25 mouse cellular contexts compared by ENCODE assay signal in genomic region chr6:75763041-75763440, GRCm38 (mm10).
A peak's percentile ranks its signal among the peaks of the same experiment; 100 is the strongest.
DNase-seq lines count a peak whose midpoint lies in the region; ATAC-seq and TF ChIP-seq lines count a peak whose summit lies in the region.
"Had no signal": no experiment of that assay in that cellular context is flagged by ENCODE, and none has a peak within 500 bp of the region (broad histone marks: within the 10 kb centered on the region; RNA-seq: fewer than 3 reads in every experiment).

No protein-coding gene starts in this region.

- no peak overlapping the region for H3K27ac ChIP-seq in layer of hippocampus, adult 2 months
- no peak overlapping the region for H3K27ac ChIP-seq in midbrain, postnatal 0 days (ENCODE audit: low read depth, low read length)
- H3K27ac ChIP-seq: heart, adult 2 months; heart, embryonic 10.5 days; heart, embryonic 13.5 days; hindbrain, embryonic 14.5 days; hindbrain, postnatal 0 days had no signal

- no peak overlapping the region for H3K9ac ChIP-seq in midbrain, postnatal 0 days (replicated peaks; ENCODE audit: low read length, poor library complexity, severe bottlenecking)
- H3K9ac ChIP-seq: forebrain, postnatal 0 days; heart, embryonic 13.5 days; hindbrain, embryonic 14.5 days had no signal

- TF ChIP-seq CTCF in layer of hippocampus, adult 2 months (conservative IDR thresholded peaks at IDR 0.05): no peak
- no peak for TF ChIP-seq CTCF in midbrain, postnatal 0 days (IDR thresholded peaks at IDR 0.05)

- no peaks in the 10 kb centered on the region for H3K27me3 ChIP-seq in midbrain, postnatal 0 days (ENCODE audit: insufficient read depth, low read length)
- H3K27me3 ChIP-seq: heart, embryonic 13.5 days had no signal

- WGBS in midbrain, postnatal 0 days: 89% methylated on average over 4 of the region's 4 CpGs

- no peak for ATAC-seq in erythroblast, adult 5-6 weeks (replicated peaks; ENCODE audit: low FRiP score, poor library complexity, severe bottlenecking)
- ATAC-seq in midbrain, postnatal 0 days (ENCODE audit: low FRiP score): no peak
- ATAC-seq: CD4-positive, CD25-positive, alpha-beta regulatory T cell, adult 4 months; forebrain, embryonic 14.5 days; forebrain, postnatal 0 days; hindbrain, postnatal 0 days had no signal

- peak; percentile 14 for DNase-seq in layer of hippocampus, adult 11-12 months (ENCODE audit: low spot score)
- DNase-seq in layer of hippocampus, postnatal 10 days (ENCODE audit: low spot score in 2 of 2): no peak
- peak; percentile 49 for DNase-seq in brain, adult 2 months (ENCODE audit: low read depth, low spot score)
- peak; percentile 11 to 12 for DNase-seq in layer of hippocampus, adult 2 months (ENCODE audit: low spot score in 2 of 2)
- DNase-seq in layer of hippocampus, adult 9-11 months: peak; percentile 22
- DNase-seq in adipocyte (ENCODE audit: low spot score): no peak
- no peak for DNase-seq in midbrain, postnatal 0 days (ENCODE audit: low spot score)
- DNase-seq: adrenal gland, adult 8-10 months; adrenal gland, postnatal 25 days; cerebellum, adult 18-20 months; cerebellum, adult 9-10 months; cerebellum, postnatal 14 days; forebrain, postnatal 0 days; gastrocnemius, postnatal 10 days; gastrocnemius, postnatal 36 days; heart, adult 2 months; heart, postnatal 14 days; heart, postnatal 4 days had no signal

- no peaks in the 10 kb centered on the region for H3K9me3 ChIP-seq in midbrain, postnatal 0 days (ENCODE audit: low read length)
- H3K9me3 ChIP-seq: heart, embryonic 10.5 days; heart, embryonic 13.5 days had no signal

- no peaks in the 10 kb centered on the region for H3K36me3 ChIP-seq in midbrain, postnatal 0 days (ENCODE audit: insufficient read depth, low read length)
- H3K36me3 ChIP-seq: heart, embryonic 10.5 days; heart, embryonic 13.5 days had no signal

- H3K4me2 ChIP-seq in midbrain, postnatal 0 days (ENCODE audit: low read depth, low read length, poor library complexity, severe bottlenecking): no peak overlapping the region
- H3K4me2 ChIP-seq: heart, embryonic 13.5 days; hindbrain, embryonic 14.5 days had no signal

- H3K4me3 ChIP-seq in layer of hippocampus, adult 2 months: no peak overlapping the region
- H3K4me3 ChIP-seq in midbrain, postnatal 0 days (ENCODE audit: low read depth, low read length): no peak overlapping the region
- H3K4me3 ChIP-seq: heart, adult 2 months; heart, embryonic 10.5 days; heart, embryonic 13.5 days had no signal

- H3K4me1 ChIP-seq in midbrain, postnatal 0 days (ENCODE audit: insufficient read depth, low read length): no peaks in the 10 kb centered on the region
- H3K4me1 ChIP-seq: heart, embryonic 10.5 days; heart, embryonic 13.5 days had no signal

Comparison
In these comparisons a context has a peak if more than half of its experiments do, and no peak if none do; other contexts are left out.
1. DNase-seq: peak in layer of hippocampus, adult 11-12 months (single experiment), brain, adult 2 months (single experiment), layer of hippocampus, adult 2 months (2 of 2) and layer of hippocampus, adult 9-11 months (single experiment); none in layer of hippocampus, postnatal 10 days (0 of 2), adipocyte (single experiment) and midbrain, postnatal 0 days (single experiment).